20 mouse cellular contexts compared by ENCODE assay signal in the genomic region with DNA sequence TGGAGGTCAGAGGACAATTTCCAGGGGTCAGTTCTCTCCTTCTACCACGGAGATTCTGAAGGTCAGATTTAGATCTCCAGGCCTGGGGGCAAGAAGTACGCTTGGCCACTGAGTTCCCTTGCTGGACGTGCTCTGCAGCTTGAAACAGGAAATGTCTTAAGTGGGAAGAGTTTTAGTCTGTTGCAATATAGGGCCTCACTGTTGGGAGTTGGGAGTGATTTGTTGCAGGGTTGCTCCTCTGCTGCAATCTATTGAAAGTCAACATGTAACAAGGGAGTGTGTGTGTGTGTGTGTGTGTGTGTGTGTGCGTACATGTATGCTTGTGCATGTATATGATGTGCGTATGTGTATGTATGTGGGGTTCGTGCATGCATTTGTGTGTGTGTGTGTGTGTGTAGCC.
"Had no signal": no experiment of that assay in that cellular context is flagged by ENCODE, and none has a peak within 500 bp of the region (broad histone marks: within the 10 kb centered on the region; RNA-seq: fewer than 3 reads in every experiment).

No protein-coding gene starts in this region.

- H3K4me1 ChIP-seq: liver, embryonic 15.5 days; midbrain, embryonic 10.5 days; midbrain, embryonic 12.5 days; neural tube, embryonic 13.5 days; neural tube, embryonic 15.5 days; stomach, embryonic 15.5 days had no signal

- H3K27me3 ChIP-seq: liver, embryonic 15.5 days; midbrain, embryonic 12.5 days; neural tube, embryonic 13.5 days; neural tube, embryonic 15.5 days; stomach, embryonic 15.5 days had no signal

- ATAC-seq: liver, postnatal 0 days; midbrain, embryonic 16.5 days had no signal

- H3K9ac ChIP-seq: liver, embryonic 15.5 days; liver, postnatal 0 days; lung, embryonic 14.5 days; midbrain, embryonic 12.5 days; neural tube, embryonic 13.5 days; neural tube, embryonic 15.5 days; stomach, embryonic 15.5 days had no signal

- H3K27ac ChIP-seq: liver, embryonic 15.5 days; macrophage; midbrain, embryonic 10.5 days; midbrain, embryonic 12.5 days; neural tube, embryonic 13.5 days; neural tube, embryonic 15.5 days; stomach, embryonic 15.5 days; stomach, postnatal 0 days had no signal

- H3K36me3 ChIP-seq: liver, embryonic 15.5 days; midbrain, embryonic 10.5 days; midbrain, embryonic 12.5 days; neural tube, embryonic 13.5 days; neural tube, embryonic 15.5 days; stomach, embryonic 15.5 days had no signal

- H3K9me3 ChIP-seq: liver, embryonic 15.5 days; midbrain, embryonic 10.5 days; midbrain, embryonic 12.5 days; neural tube, embryonic 13.5 days; neural tube, embryonic 15.5 days; stomach, embryonic 15.5 days had no signal

- DNase-seq: liver, postnatal 0 days; lung, embryonic 14.5 days; lung, postnatal 14 days; lung, postnatal 36 days; midbrain, embryonic 14.5 days; retina, postnatal 1 day; right cerebral cortex, adult 18-20 months; thymus, adult 2 months; thymus, postnatal 25 days; thymus, postnatal 4 days had no signal

- H3K4me2 ChIP-seq: liver, embryonic 15.5 days; lung, embryonic 14.5 days; midbrain, embryonic 12.5 days; neural tube, embryonic 13.5 days; neural tube, embryonic 15.5 days; stomach, embryonic 15.5 days had no signal

- H3K4me3 ChIP-seq: liver, embryonic 15.5 days; midbrain, embryonic 10.5 days; midbrain, embryonic 12.5 days; myocyte; neural tube, embryonic 13.5 days; neural tube, embryonic 15.5 days; stomach, embryonic 15.5 days had no signal
